Mouse (Mus musculus) liver, postnatal 0 days (tissue): ENCODE data around the gene S1pr3.

Source experiments
- CTCF ChIP-seq: sonication (generic); IDR thresholded peaks from 2 replicates; pipeline ENCODE4 v1.5.1; 2016; ENCODE audit warnings: antibody characterized with exemption, low read depth
- EP300 ChIP-seq: IDR thresholded peaks from 2 replicates; pipeline ENCODE4 v1.6.1; 2016; ENCODE audit warnings: antibody characterized with exemption, low read depth, mild to moderate bottlenecking

- TF ChIP-seq CTCF = no peak
- no peak for TF ChIP-seq EP300
Measured at GRCm38 (mm10) chr13:51404566-51404965, 3.9 kb upstream of the S1pr3 start.
